Mouse (Mus musculus) splenic B cell, adult 2 months (primary cell): ENCODE measurements around the gene Vgll2.

ENCODE experiments used
- DNase-seq: peaks from one replicate; pipeline ENCODE4 v3.0.0-alpha.2; 2011; ENCODE audit warnings: low read depth, low spot score
- H3K27me3 ChIP-seq: 2 replicates; pipeline ENCODE4 v1.6.1; 2012; ENCODE audit warnings: mild to moderate bottlenecking, low read length, moderate library complexity, mixed read lengths; ENCODE audit not compliant: control insufficient read depth, poor library complexity, insufficient read depth, severe bottlenecking
- H3K36me3 ChIP-seq: 2 replicates; pipeline ENCODE4 v1.6.1; 2012; ENCODE audit warnings: mild to moderate bottlenecking, low read length, moderate library complexity, mixed read lengths; ENCODE audit not compliant: control insufficient read depth, poor library complexity, insufficient read depth, severe bottlenecking

Vgll2 gene

GRCm38 (mm10) chr10:52022413-52023212 lies at the start of gene Vgll2:
Gene Vgll2, plus strand, starts transcription at chr10:52022502.
- H3K36me3 ChIP-seq, result no peaks in the 10 kb centered on the region
- DNase-seq, result no peak
- 0 out of 2 replicates have a peak, but pooled peaks cover 3% of the 10 kb centered on the region for H3K27me3 ChIP-seq

- Histone ChIP-seq H3K36me3 (no peaks in the 10 kb centered on the region), H3K27me3 (no peaks in the 10 kb centered on the region)
- DNase-seq, result no peak
These were observed 47.2 kb upstream of the Vgll2 start for GRCm38 (mm10) chr10:51975137-51975536.

GRCm38 (mm10) chr10:51975587-51975986 lies 46.7 kb upstream of the Vgll2 start:
- Histone ChIP-seq H3K36me3 (no peaks in the 10 kb centered on the region), H3K27me3 (no peaks in the 10 kb centered on the region)
- no peak for DNase-seq

- no peaks in the 10 kb centered on the region for H3K36me3 ChIP-seq
- DNase-seq, result no peak
- no peaks in the 10 kb centered on the region for H3K27me3 ChIP-seq
These were observed 40.7 kb upstream of the Vgll2 start for GRCm38 (mm10) chr10:51981651-51982050.

- no peak for DNase-seq
- H3K27me3 ChIP-seq, result no peaks in the 10 kb centered on the region
- H3K36me3 ChIP-seq, result no peaks in the 10 kb centered on the region
These were observed 39.9 kb upstream of the Vgll2 start for GRCm38 (mm10) chr10:51982395-51982794.

GRCm38 (mm10) chr10:52018471-52018870 lies 3.8 kb upstream of the Vgll2 start:
- DNase-seq, result no peak
- 0 out of 2 replicates have a peak, but pooled peaks cover 3% of the 10 kb centered on the region for H3K27me3 ChIP-seq

GRCm38 (mm10) chr10:52021231-52021630 lies 1.1 kb upstream of the Vgll2 start:
- Histone ChIP-seq H3K36me3 (no peaks in the 10 kb centered on the region), H3K27me3 (0 out of 2 replicates have a peak, but pooled peaks cover 3% of the 10 kb centered on the region)
- no peak for DNase-seq

More at GRCm38 (mm10) chr10:52018471-52018870, 3.8 kb upstream of the Vgll2 start:
- H3K36me3 ChIP-seq, result no peaks in the 10 kb centered on the region

GRCm38 (mm10) chr10:52021736-52022394 lies 437 bp upstream of the Vgll2 start:
- H3K36me3 ChIP-seq, result no peaks in the 10 kb centered on the region
- DNase-seq, result no peak

GRCm38 (mm10) chr10:52023213-52024052 lies 1.1 kb downstream of the Vgll2 start:
- no peak for DNase-seq
- 0 out of 2 replicates have a peak, but pooled peaks cover 3% of the 10 kb centered on the region for H3K27me3 ChIP-seq
- no peaks in the 10 kb centered on the region for H3K36me3 ChIP-seq

More at GRCm38 (mm10) chr10:52021736-52022394, 437 bp upstream of the Vgll2 start:
- H3K27me3 ChIP-seq, result 0 out of 2 replicates have a peak, but pooled peaks cover 3% of the 10 kb centered on the region

GRCm38 (mm10) chr10:52024053-52024410 lies 1.7 kb downstream of the Vgll2 start:
- DNase-seq, result no peak
- H3K36me3 ChIP-seq, result no peaks in the 10 kb centered on the region
- H3K27me3 ChIP-seq, result 0 out of 2 replicates have a peak, but pooled peaks cover 3% of the 10 kb centered on the region

GRCm38 (mm10) chr10:52025291-52025690 lies 3.0 kb downstream of the Vgll2 start:
- Histone ChIP-seq H3K36me3 (no peaks in the 10 kb centered on the region), H3K27me3 (0 out of 2 replicates have a peak, but pooled peaks cover 3% of the 10 kb centered on the region)
- no peak for DNase-seq

- Histone ChIP-seq H3K36me3 (no peaks in the 10 kb centered on the region), H3K27me3 (0 out of 2 replicates have a peak, but pooled peaks cover 3% of the 10 kb centered on the region)
- DNase-seq, result no peak
These were observed 3.5 kb downstream of the Vgll2 start for GRCm38 (mm10) chr10:52025821-52026220.

GRCm38 (mm10) chr10:52027161-52028035 lies 5.1 kb downstream of the Vgll2 start:
- no peaks in the 10 kb centered on the region for H3K36me3 ChIP-seq

More at GRCm38 (mm10) chr10:52027161-52028035, 5.1 kb downstream of the Vgll2 start:
- 0 out of 2 replicates have a peak, but pooled peaks cover 3% of the 10 kb centered on the region for H3K27me3 ChIP-seq
- DNase-seq, result no peak
